Comparison of ENCODE assay signal across 29 mouse cellular contexts in the genomic region with DNA sequence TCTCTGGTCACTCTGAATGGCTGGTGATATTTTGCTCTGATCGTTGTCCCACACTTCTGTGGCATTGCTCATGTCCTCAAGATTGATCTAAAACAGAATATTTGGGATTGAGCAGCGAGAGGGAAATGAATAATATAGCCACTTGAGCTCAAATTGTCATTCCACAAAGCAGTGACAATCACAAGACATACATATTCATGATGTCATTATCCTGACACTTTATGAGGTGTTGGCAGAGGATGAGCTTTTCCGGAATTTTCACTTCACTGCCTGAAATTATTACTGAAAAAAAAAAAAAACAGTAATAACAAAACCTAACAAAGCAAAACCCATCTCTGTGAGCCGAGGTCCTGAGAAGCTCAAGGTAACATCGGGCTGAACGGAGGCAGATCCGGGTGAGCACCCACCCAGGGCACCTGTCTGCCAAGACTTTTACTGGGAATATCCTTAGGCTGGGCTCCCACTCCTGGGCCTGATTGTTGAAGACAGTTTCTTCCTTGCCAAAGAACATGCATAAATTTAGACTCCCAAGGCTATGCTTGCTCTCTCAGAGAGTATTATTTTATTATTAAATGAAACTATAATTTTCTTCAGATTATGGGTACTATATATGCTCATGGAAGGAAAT. TPM values are rescaled to one million over a fixed set of nuclear protein-coding genes. Genes with fewer than 3 reads are reported as not detected.
DNase-seq lines count a peak whose midpoint lies in the region; ATAC-seq lines count a peak whose summit lies in the region.
"Had no signal": no experiment of that assay in that cellular context is flagged by ENCODE, and none has a peak within 500 bp of the region (broad histone marks: within the 10 kb centered on the region; RNA-seq: fewer than 3 reads in every experiment).

No protein-coding gene starts in this region.

- peak; percentile 51 for ATAC-seq in frontal cortex, adult (ENCODE audit: low TSS enrichment)
- ATAC-seq in forebrain, embryonic 16.5 days, result peak; percentile 54
- ATAC-seq: Patski had no signal

- H3K9ac ChIP-seq in forebrain, embryonic 16.5 days (replicated peaks; ENCODE audit: low read depth, low read length), result no peak overlapping the region
- H3K9ac ChIP-seq: embryonic facial prominence, embryonic 12.5 days; limb, embryonic 15.5 days; liver, embryonic 14.5 days; lung, embryonic 14.5 days; midbrain, embryonic 12.5 days; stomach, embryonic 15.5 days had no signal

- peak overlapping the region; percentile 22; the same call in 1 of the 2 replicates for H3K4me2 ChIP-seq in forebrain, embryonic 16.5 days (ENCODE audit: low read length)
- H3K4me2 ChIP-seq: embryonic facial prominence, embryonic 12.5 days; limb, embryonic 15.5 days; lung, embryonic 14.5 days; midbrain, embryonic 12.5 days; stomach, embryonic 15.5 days had no signal

- no peak for DNase-seq in frontal cortex, postnatal 14 days (ENCODE audit: low spot score in 2 of 2)
- DNase-seq in left cerebral cortex, postnatal 36 days (ENCODE audit: low spot score in 2 of 2), result peak; percentile 26 to 49
- DNase-seq in left cerebral cortex, postnatal 4 days, result no peak
- peak; percentile 61 for DNase-seq in brain, adult 2 months (ENCODE audit: low read depth, low spot score)
- no peak for DNase-seq in heart, postnatal 14 days
- DNase-seq in urinary bladder, postnatal 14 days (ENCODE audit: low spot score), result no peak
- DNase-seq: adrenal gland, postnatal 36 days; cerebellum, adult 18-20 months; cerebellum, postnatal 14 days; kidney, adult 18-20 months; lung, embryonic 14.5 days; thymus, adult 18-20 months; thymus, postnatal 36 days had no signal

- no peak overlapping the region for H3K4me3 ChIP-seq in forebrain, embryonic 16.5 days (replicated peaks; ENCODE audit: low read length)
- H3K4me3 ChIP-seq: embryonic facial prominence, embryonic 12.5 days; heart, embryonic 10.5 days; limb, embryonic 15.5 days; midbrain, embryonic 12.5 days; myocyte; stomach, embryonic 15.5 days had no signal

- H3K27ac ChIP-seq in forebrain, embryonic 16.5 days (ENCODE audit: low read length), result peak overlapping the region; percentile 89
- H3K27ac ChIP-seq: embryonic facial prominence, embryonic 12.5 days; heart, embryonic 10.5 days; limb, embryonic 15.5 days; liver, embryonic 14.5 days; midbrain, embryonic 12.5 days; stomach, embryonic 15.5 days had no signal

- no peaks in the 10 kb centered on the region for H3K9me3 ChIP-seq in forebrain, embryonic 16.5 days (ENCODE audit: control insufficient read depth, low read length)
- H3K9me3 ChIP-seq: embryonic facial prominence, embryonic 12.5 days; G1E; heart, embryonic 10.5 days; limb, embryonic 15.5 days; midbrain, embryonic 12.5 days; stomach, embryonic 15.5 days had no signal

- no peaks in the 10 kb centered on the region for H3K36me3 ChIP-seq in forebrain, embryonic 16.5 days (ENCODE audit: control insufficient read depth, insufficient read depth)
- H3K36me3 ChIP-seq: embryonic facial prominence, embryonic 12.5 days; G1E; heart, embryonic 10.5 days; limb, embryonic 15.5 days; midbrain, embryonic 12.5 days; stomach, embryonic 15.5 days had no signal

- WGBS in forebrain, embryonic 16.5 days, result 47% methylated on average over 7 of the region's 7 CpGs

- no peaks in the 10 kb centered on the region for H3K27me3 ChIP-seq in forebrain, embryonic 16.5 days (replicated peaks; ENCODE audit: control insufficient read depth, insufficient read depth, low read length)
- H3K27me3 ChIP-seq: CH12.LX; embryonic facial prominence, embryonic 12.5 days; limb, embryonic 15.5 days; midbrain, embryonic 12.5 days; stomach, embryonic 15.5 days had no signal

- intact Hi-C loops in left cerebral cortex, postnatal 36 days (cut with DNase I), result no loop called here
- intact Hi-C loops in left cerebral cortex, postnatal 4 days (cut with DNase I), result no loop called here
- intact Hi-C loops in heart, postnatal 14 days (cut with DNase I), result no loop called here

- peaks cover 11% of the 10 kb centered on the region for H3K4me1 ChIP-seq in forebrain, embryonic 16.5 days (replicated peaks; ENCODE audit: control insufficient read depth, insufficient read depth, low read length)
- H3K4me1 ChIP-seq: embryonic facial prominence, embryonic 12.5 days; heart, embryonic 10.5 days; limb, embryonic 15.5 days; midbrain, embryonic 12.5 days; stomach, embryonic 15.5 days had no signal

RNA-seq across cellular contexts. Expression of gene Sln, which starts 53.4 kb away (rescaled TPM):
- under 1 TPM in 1 of 2 experiments, not detected in 1; 0.29 TPM for total RNA-seq in left cerebral cortex, postnatal 36 days (2021)
- not detected for total RNA-seq in left cerebral cortex, postnatal 4 days (2021)
- 1.1 and 1.7 TPM in 2 replicates for polyA plus RNA-seq in forebrain, embryonic 16.5 days (2015; fragmentation: Nextera tagmentation; extraction: Ambion mirVana)
- 10 to 100 TPM; 25.4 to 57.3 TPM for total RNA-seq in heart, postnatal 14 days (2021)
- total RNA-seq: adrenal gland, postnatal 36 days; CH12.LX; G1E; granulocyte monocyte progenitor cell, adult 5-6 weeks; hematopoietic stem cell, adult 5-6 weeks; left cerebral cortex, postnatal 25 days; megakaryocyte, adult 5-6 weeks had no signal
- polyA plus RNA-seq: G1E; midbrain, embryonic 12.5 days; myocyte; Patski had no signal

Comparison
In these comparisons a context has a peak if more than half of its experiments do, and no peak if none do; other contexts are left out.
1. DNase-seq: peak in left cerebral cortex, postnatal 36 days (2 of 2) and brain, adult 2 months (single experiment); none in frontal cortex, postnatal 14 days (0 of 2), left cerebral cortex, postnatal 4 days (single experiment), heart, postnatal 14 days (0 of 2) and urinary bladder, postnatal 14 days (single experiment).
2. RNA of gene Sln, which starts 53.4 kb away (total RNA-seq): 25.4 to 57.3 TPM in heart, postnatal 14 days; 0.29 TPM in left cerebral cortex, postnatal 36 days and not detected in left cerebral cortex, postnatal 4 days; every median in the first group is over 10 times any median in the second.